Mouse (Mus musculus): Measurements from ENCODE around the gene Shisa3. TPM values are rescaled to one million over a fixed set of nuclear protein-coding genes. Genes with fewer than 3 reads are reported as not detected.

Gene Shisa3
- polyA plus RNA-seq, 1 experiment: 0.38 TPM

DNA sequence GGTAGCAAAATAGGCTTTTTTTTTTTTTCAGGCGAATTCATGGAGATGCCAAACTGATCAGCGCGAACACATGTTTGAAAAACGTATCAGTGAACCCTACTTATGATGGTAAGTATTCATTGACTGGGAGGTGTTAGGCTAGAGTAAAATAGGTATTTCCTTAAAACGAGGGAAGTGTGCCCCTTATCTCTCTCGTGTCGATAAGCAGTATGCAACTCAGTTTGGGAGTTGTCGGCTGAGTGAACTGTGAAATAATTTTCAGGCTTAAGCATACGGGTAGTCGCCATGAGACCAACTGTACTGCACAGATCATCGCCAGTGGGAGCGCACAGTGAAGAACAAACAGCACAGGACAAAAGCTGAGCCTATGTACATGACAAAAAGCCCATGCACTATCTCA, 13.5 kb downstream of the Shisa3 start:
- TF ChIP-seq POLR2A (IDR thresholded peaks at IDR 0.05; ENCODE audit: borderline replicate concordance, insufficient read depth, low read length): no peak
- no peak for TF ChIP-seq CTCF (IDR thresholded peaks at IDR 0.05; ENCODE audit: borderline replicate concordance, insufficient read depth, low read depth, low read length)

GRCm38 (mm10) chr5:67628180-67628940, 20.7 kb downstream of the Shisa3 start:
- no peak overlapping the region for H3K27ac ChIP-seq (ENCODE audit: insufficient read depth, low read length)
- TF ChIP-seq CTCF (IDR thresholded peaks at IDR 0.05; ENCODE audit: borderline replicate concordance, insufficient read depth, low read depth, low read length) (no peak), POLR2A (IDR thresholded peaks at IDR 0.05; ENCODE audit: borderline replicate concordance, insufficient read depth, low read length) (no peak)
- H3K4me3 ChIP-seq (replicated peaks; ENCODE audit: insufficient read depth, low read depth, low read length): no peak overlapping the region
- 59% methylated on average over 9 of the region's 9 CpGs for WGBS
- DNase-seq: no peak
- H3K27me3 ChIP-seq (ENCODE audit: control insufficient read depth, insufficient read depth, low read length): no peaks in the 10 kb centered on the region
- H3K4me1 ChIP-seq (ENCODE audit: control insufficient read depth, insufficient read depth, low read length): no peaks in the 10 kb centered on the region

More for the DNA sequence above, 13.5 kb downstream of the Shisa3 start:
- Histone ChIP-seq H3K27ac (ENCODE audit: insufficient read depth, low read length) (no peak overlapping the region), H3K4me3 (replicated peaks; ENCODE audit: insufficient read depth, low read depth, low read length) (no peak overlapping the region), H3K27me3 (ENCODE audit: control insufficient read depth, insufficient read depth, low read length) (no peaks in the 10 kb centered on the region), H3K4me1 (ENCODE audit: control insufficient read depth, insufficient read depth, low read length) (no peaks in the 10 kb centered on the region)
- no peak for DNase-seq
- 91% methylated on average over 12 of the region's 12 CpGs for WGBS

- WGBS: 81% methylated on average over 7 of the region's 7 CpGs
- no peak overlapping the region for H3K4me3 ChIP-seq (replicated peaks; ENCODE audit: insufficient read depth, low read depth, low read length)
- DNase-seq: no peak
- no peaks in the 10 kb centered on the region for H3K4me1 ChIP-seq (ENCODE audit: control insufficient read depth, insufficient read depth, low read length)
- TF ChIP-seq POLR2A (IDR thresholded peaks at IDR 0.05; ENCODE audit: borderline replicate concordance, insufficient read depth, low read length): no peak
- no peak for TF ChIP-seq CTCF (IDR thresholded peaks at IDR 0.05; ENCODE audit: borderline replicate concordance, insufficient read depth, low read depth, low read length)
- no peak overlapping the region for H3K27ac ChIP-seq (ENCODE audit: insufficient read depth, low read length)
- no peaks in the 10 kb centered on the region for H3K27me3 ChIP-seq (ENCODE audit: control insufficient read depth, insufficient read depth, low read length)
Observed at GRCm38 (mm10) chr5:67629440-67629839, 21.8 kb downstream of the Shisa3 start.

DNA sequence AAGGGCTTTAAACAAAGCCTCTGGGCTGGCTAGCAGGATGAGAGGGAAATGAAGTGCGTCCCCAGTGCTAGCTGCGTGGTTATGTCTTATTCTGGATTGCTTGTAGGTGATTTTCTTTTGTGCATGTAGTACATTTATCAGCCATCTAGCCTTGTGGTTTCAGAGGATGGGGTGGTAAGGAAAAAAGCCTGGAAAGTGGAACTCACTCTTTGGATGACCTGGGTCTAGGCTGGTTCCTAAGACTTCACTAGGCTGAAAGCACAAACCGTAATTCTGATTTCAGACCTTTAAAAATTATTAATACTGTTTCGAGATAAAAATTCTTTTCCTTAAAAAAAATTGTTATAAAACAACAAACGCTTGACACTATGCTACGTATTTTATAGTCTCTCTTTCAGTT, 22.2 kb downstream of the Shisa3 start:
- DNase-seq: no peak
- WGBS: 93% methylated on average over 6 of the region's 6 CpGs
- Histone ChIP-seq H3K4me1 (ENCODE audit: control insufficient read depth, insufficient read depth, low read length) (no peaks in the 10 kb centered on the region), H3K27ac (ENCODE audit: insufficient read depth, low read length) (no peak overlapping the region), H3K27me3 (ENCODE audit: control insufficient read depth, insufficient read depth, low read length) (no peaks in the 10 kb centered on the region), H3K4me3 (replicated peaks; ENCODE audit: insufficient read depth, low read depth, low read length) (no peak overlapping the region)
- TF ChIP-seq CTCF (IDR thresholded peaks at IDR 0.05; ENCODE audit: borderline replicate concordance, insufficient read depth, low read depth, low read length) (no peak), POLR2A (IDR thresholded peaks at IDR 0.05; ENCODE audit: borderline replicate concordance, insufficient read depth, low read length) (no peak)

DNA sequence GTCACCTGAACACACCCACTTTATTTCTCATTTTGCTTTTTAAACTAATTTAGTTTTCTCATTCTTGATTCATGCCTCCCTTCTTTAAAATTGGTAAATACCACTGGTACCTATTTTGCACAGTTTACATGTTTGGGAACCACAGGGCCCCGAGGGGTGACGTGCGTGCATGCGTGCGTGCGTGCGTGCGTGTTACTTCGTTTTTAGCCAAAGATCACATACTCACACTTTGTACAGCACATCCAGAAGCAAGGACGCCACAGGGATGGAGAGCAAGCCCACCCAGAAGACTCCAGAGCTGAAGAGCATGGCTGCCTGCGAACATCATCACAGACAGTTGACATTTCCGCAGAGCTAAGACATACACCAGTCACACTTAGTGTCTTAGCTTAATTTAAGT, 23.6 kb downstream of the Shisa3 start:
- Histone ChIP-seq H3K27me3 (ENCODE audit: control insufficient read depth, insufficient read depth, low read length) (no peaks in the 10 kb centered on the region), H3K27ac (ENCODE audit: insufficient read depth, low read length) (no peak overlapping the region), H3K4me1 (ENCODE audit: control insufficient read depth, insufficient read depth, low read length) (no peaks in the 10 kb centered on the region), H3K4me3 (replicated peaks; ENCODE audit: insufficient read depth, low read depth, low read length) (no peak overlapping the region)
- TF ChIP-seq CTCF (IDR thresholded peaks at IDR 0.05; ENCODE audit: borderline replicate concordance, insufficient read depth, low read depth, low read length) (no peak), POLR2A (IDR thresholded peaks at IDR 0.05; ENCODE audit: borderline replicate concordance, insufficient read depth, low read length) (no peak)
- DNase-seq: no peak
- WGBS: 94% methylated on average over 12 of the region's 12 CpGs

DNA sequence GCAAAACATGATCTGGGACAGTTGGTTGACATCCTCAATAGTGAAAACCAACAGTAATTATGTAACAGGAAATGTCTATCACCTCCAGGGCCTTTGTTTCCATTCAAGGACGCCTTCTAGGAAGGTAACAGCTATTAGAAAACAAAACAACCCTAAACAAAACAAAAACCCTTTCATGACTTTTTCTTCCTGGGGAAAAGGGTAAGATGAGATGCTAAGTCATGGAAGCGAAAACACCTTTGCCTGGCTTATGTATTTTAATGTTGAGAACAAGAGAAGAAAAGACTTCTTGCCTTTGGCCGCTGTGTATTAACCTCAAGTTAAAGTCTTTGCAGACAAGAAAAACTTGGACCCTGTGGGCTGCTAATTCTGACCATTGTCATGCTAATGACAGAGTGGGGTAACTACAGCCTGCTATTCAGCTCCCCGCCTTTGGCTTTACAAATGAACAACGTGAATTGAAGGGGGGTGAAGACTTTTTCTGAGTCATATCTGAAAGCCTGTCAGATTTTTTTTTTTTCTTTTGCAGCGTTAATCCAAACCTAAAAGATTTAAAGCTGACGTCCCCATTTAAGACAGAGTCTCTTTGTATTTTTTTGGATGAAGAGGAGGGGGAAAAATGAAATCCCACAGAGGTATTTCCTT, 25.6 kb downstream of the Shisa3 start:
- Histone ChIP-seq H3K4me3 (replicated peaks; ENCODE audit: insufficient read depth, low read depth, low read length) (no peak overlapping the region), H3K27me3 (ENCODE audit: control insufficient read depth, insufficient read depth, low read length) (no peaks in the 10 kb centered on the region), H3K27ac (ENCODE audit: insufficient read depth, low read length) (no peak overlapping the region), H3K4me1 (ENCODE audit: control insufficient read depth, insufficient read depth, low read length) (no peaks in the 10 kb centered on the region)
- TF ChIP-seq POLR2A (IDR thresholded peaks at IDR 0.05; ENCODE audit: borderline replicate concordance, insufficient read depth, low read length) (no peak), CTCF (IDR thresholded peaks at IDR 0.05; ENCODE audit: borderline replicate concordance, insufficient read depth, low read depth, low read length) (no peak)
- WGBS: 67% methylated on average over 7 of the region's 7 CpGs
- no peak for DNase-seq

GRCm38 (mm10) chr5:67633831-67634268, 26.2 kb downstream of the Shisa3 start:
- Histone ChIP-seq H3K4me1 (ENCODE audit: control insufficient read depth, insufficient read depth, low read length) (no peaks in the 10 kb centered on the region), H3K27ac (ENCODE audit: insufficient read depth, low read length) (no peak overlapping the region), H3K4me3 (replicated peaks; ENCODE audit: insufficient read depth, low read depth, low read length) (no peak overlapping the region), H3K27me3 (ENCODE audit: control insufficient read depth, insufficient read depth, low read length) (no peaks in the 10 kb centered on the region)
- no peak for TF ChIP-seq CTCF (IDR thresholded peaks at IDR 0.05; ENCODE audit: borderline replicate concordance, insufficient read depth, low read depth, low read length)
- TF ChIP-seq POLR2A (IDR thresholded peaks at IDR 0.05; ENCODE audit: borderline replicate concordance, insufficient read depth, low read length): no peak
- WGBS: 49% methylated on average over 10 of the region's 10 CpGs
- no peak for DNase-seq

- WGBS: 37% methylated on average over 3 of the region's 3 CpGs
- H3K4me3 ChIP-seq (replicated peaks; ENCODE audit: insufficient read depth, low read depth, low read length): no peak overlapping the region
- no peaks in the 10 kb centered on the region for H3K4me1 ChIP-seq (ENCODE audit: control insufficient read depth, insufficient read depth, low read length)
- no peaks in the 10 kb centered on the region for H3K27me3 ChIP-seq (ENCODE audit: control insufficient read depth, insufficient read depth, low read length)
- H3K27ac ChIP-seq (ENCODE audit: insufficient read depth, low read length): no peak overlapping the region
- no peak for DNase-seq
- TF ChIP-seq POLR2A (IDR thresholded peaks at IDR 0.05; ENCODE audit: borderline replicate concordance, insufficient read depth, low read length) (no peak), CTCF (IDR thresholded peaks at IDR 0.05; ENCODE audit: borderline replicate concordance, insufficient read depth, low read depth, low read length) (no peak)
Observed at GRCm38 (mm10) chr5:67634339-67634738, 26.7 kb downstream of the Shisa3 start.
